Mouse (Mus musculus) midbrain, postnatal 0 days (tissue): ENCODE data around the gene Rbfox2. TPM values are rescaled to one million over a fixed set of nuclear protein-coding genes. Genes with fewer than 3 reads are reported as not detected.
"Not testable (repeated sequence)": the region's sequence is repeated elsewhere in the genome, so short reads cannot be mapped to it uniquely, and the experiment has no call there.

Experiments
- ATAC-seq: fragments of 200-750 bp; cut with Nextera tagmentation; 2 replicates; pipeline ENCODE4 v1.8.0; 2017; ENCODE audit warnings: moderate number of reproducible peaks, mild to moderate bottlenecking, moderate TSS enrichment, moderate library complexity; ENCODE audit not compliant: low FRiP score
- DNase-seq: peaks from one replicate; pipeline ENCODE4 v3.0.0-alpha.2; 2015; ENCODE audit warnings: low spot score
- H3K27ac ChIP-seq: fragments of 300-500 bp; sonication (generic); 2 replicates; pipeline ENCODE4 v1.5.1; 2014; ENCODE audit warnings: low read depth, mild to moderate bottlenecking, low read length, mixed read lengths
- H3K27me3 ChIP-seq: fragments of 300-500 bp; sonication (generic); 2 replicates; pipeline ENCODE4 v1.6.1; 2014; ENCODE audit warnings: low read length, control low read depth, mixed read lengths; ENCODE audit not compliant: insufficient read depth
- H3K36me3 ChIP-seq: fragments of 300-500 bp; sonication (generic); 2 replicates; pipeline ENCODE4 v1.6.1; 2014; ENCODE audit warnings: low read length, control low read depth, mixed read lengths; ENCODE audit not compliant: insufficient read depth
- H3K4me1 ChIP-seq: fragments of 300-500 bp; sonication (generic); 2 replicates; pipeline ENCODE4 v1.6.1; 2014; ENCODE audit warnings: mild to moderate bottlenecking, control low read depth, antibody characterized with exemption, low read length, mixed read lengths; ENCODE audit not compliant: insufficient read depth
- H3K4me2 ChIP-seq: fragments of 300-500 bp; sonication (generic); 2 replicates; pipeline ENCODE4 v1.6.1; 2014; ENCODE audit warnings: low read depth, mild to moderate bottlenecking, low read length, mixed read lengths; ENCODE audit not compliant: poor library complexity, severe bottlenecking
- H3K4me3 ChIP-seq: fragments of 300-500 bp; sonication (generic); 2 replicates; pipeline ENCODE4 v1.5.1; 2014; ENCODE audit warnings: low read depth, mild to moderate bottlenecking, low read length, moderate library complexity
- H3K9ac ChIP-seq: fragments of 300-500 bp; sonication (generic); replicated peaks from 2 replicates; pipeline ENCODE4 v1.6.1; 2014; ENCODE audit warnings: mild to moderate bottlenecking, low read length, moderate library complexity, mixed read lengths; ENCODE audit not compliant: poor library complexity, severe bottlenecking
- H3K9me3 ChIP-seq: fragments of 300-500 bp; sonication (generic); 2 replicates; pipeline ENCODE4 v1.6.1; 2016; ENCODE audit warnings: low read length, control low read depth
- CTCF ChIP-seq: IDR thresholded peaks from 2 replicates; pipeline ENCODE4 v1.5.1; 2016; ENCODE audit warnings: antibody characterized with exemption, mild to moderate bottlenecking
- WGBS: fragments of 180-500 bp; shearing (Covaris S2); extraction: QIAGEN DNeasy Blood & Tissue Kit; methylation state at CpG from one replicate; pipeline ENCODE4 v1.1.7; 2014; 5-methylcytosine and 5-hydroxymethylcytosine counted together
- polyA plus RNA-seq: library from polyadenylated mRNA; unstranded; fragments of >200 nt; fragmentation: Nextera tagmentation; extraction: Ambion mirVana; gene quantifications from 2 replicates; pipeline ENCODE4 v1.2.1, GENCODE M21; 2015
- total RNA-seq: library from RNA; depleted of rRNA; stranded (reverse); fragments of >200 nt; gene quantifications from 2 replicates; pipeline ENCODE4 v1.2.3, GENCODE M21; 2014

Rbfox2 gene
- total and polyA plus RNA-seq, 2 experiments from 2014 or later = 96.6 to 360 TPM

DNA sequence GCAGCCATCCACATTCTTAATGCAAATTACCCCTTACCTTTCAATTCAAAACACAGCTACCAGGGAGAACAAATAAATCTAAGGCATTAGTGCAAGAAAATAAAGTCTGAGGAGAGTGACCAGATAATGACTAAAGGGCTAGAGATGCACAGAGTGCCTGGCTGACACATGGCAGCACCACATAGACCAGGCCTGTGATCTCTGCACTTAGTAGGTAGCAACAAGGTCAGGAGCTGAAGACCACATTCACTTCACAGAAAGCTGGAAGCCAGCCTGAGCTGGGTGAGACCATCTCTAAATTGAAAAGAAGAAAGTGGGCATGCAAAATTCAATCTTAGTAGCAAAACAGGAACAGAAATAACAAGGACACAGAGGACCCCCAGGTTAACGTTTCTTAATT lies 30.5 kb downstream of the Rbfox2 start:
- Histone ChIP-seq H3K4me3 (no peak overlapping the region), H3K27me3 (no peaks in the 10 kb centered on the region), H3K4me1 (no peaks in the 10 kb centered on the region), H3K36me3 (no peaks in the 10 kb centered on the region), H3K9me3 (no peaks in the 10 kb centered on the region), H3K4me2 (no peak overlapping the region), H3K27ac (0 out of 2 replicates have a peak overlapping the region, but pooled peaks have one; percentile 3), H3K9ac (no peak overlapping the region)
- 71% methylated on average over 1 of the region's 1 CpGs for WGBS
- ATAC-seq (no peak), DNase-seq (no peak)
- TF ChIP-seq CTCF = no peak

DNA sequence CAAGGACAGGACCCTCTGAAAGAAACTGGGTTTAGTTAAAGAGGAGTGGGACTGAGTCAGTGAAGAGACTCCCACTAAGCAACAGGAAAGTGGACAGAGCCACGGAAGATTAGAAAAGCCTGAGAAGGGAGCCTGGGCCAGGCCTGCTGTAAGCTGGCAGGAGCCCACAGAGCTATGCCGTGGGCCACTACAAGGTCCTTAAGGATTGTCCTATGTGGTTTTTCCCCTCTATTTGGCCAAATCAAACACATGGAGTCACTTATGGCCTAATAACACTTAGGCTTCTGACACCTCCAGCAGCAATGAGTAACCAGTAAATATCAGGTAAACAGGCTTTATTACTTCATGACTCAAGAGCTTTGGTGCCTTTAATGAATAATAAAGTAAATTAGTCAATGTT lies 31.2 kb downstream of the Rbfox2 start:
- H3K36me3 ChIP-seq = no peaks in the 10 kb centered on the region
- no peaks in the 10 kb centered on the region for H3K4me1 ChIP-seq
- no peak overlapping the region for H3K4me2 ChIP-seq
- ATAC-seq (no peak), DNase-seq (no peak)
- WGBS = 93% methylated on average over 2 of the region's 2 CpGs
- H3K9ac ChIP-seq = no peak overlapping the region
- H3K27me3 ChIP-seq = no peaks in the 10 kb centered on the region
- no peak for TF ChIP-seq CTCF
- no peak overlapping the region for H3K27ac ChIP-seq
- no peak overlapping the region for H3K4me3 ChIP-seq
- no peaks in the 10 kb centered on the region for H3K9me3 ChIP-seq

DNA sequence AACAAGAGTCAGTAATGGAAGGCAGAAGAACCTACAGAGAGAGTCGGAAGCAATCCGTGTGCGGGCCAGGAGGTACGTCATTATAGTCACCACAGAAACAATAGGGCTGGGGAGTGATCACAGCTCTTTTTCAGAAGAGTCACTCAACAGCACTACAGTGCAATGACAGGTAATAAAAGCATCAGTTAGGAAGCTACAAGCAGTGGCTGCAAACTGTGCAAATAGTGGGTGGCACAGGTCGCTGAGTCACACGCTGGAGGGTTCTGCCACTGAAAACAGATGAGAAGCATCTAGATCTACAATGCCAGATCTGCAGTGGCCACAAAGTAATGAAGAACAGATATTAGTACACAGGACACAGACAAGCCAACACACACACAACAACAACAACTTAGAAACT lies 32.9 kb downstream of the Rbfox2 start:
- Histone ChIP-seq H3K27me3 (no peaks in the 10 kb centered on the region), H3K36me3 (no peaks in the 10 kb centered on the region), H3K9me3 (no peaks in the 10 kb centered on the region), H3K4me2 (no peak overlapping the region), H3K27ac (no peak overlapping the region), H3K9ac (no peak overlapping the region), H3K4me3 (no peak overlapping the region), H3K4me1 (no peaks in the 10 kb centered on the region)
- DNase-seq = no peak
- ATAC-seq = no peak
- WGBS = 88% methylated on average over 6 of the region's 6 CpGs
- no peak for TF ChIP-seq CTCF

DNA sequence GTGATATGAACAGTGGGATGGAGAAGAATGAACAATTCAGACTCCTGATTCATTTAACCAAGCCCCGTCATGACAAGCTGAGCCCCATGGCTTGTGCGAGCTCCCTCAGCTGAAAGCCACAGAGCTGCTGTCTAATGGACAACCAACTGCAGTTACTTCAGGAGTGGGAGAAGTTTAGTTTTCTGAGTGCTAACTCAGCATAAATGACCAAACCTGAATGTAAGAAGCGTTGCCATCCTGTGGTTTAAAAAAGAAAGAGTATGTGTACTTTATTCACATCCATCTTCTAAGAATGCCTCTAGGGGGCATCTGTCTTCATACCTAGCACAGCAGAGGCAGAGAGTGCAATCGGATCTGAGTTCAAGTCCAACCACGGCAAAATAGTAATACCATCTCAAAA lies 35.5 kb downstream of the Rbfox2 start:
- 91% methylated on average over 5 of the region's 5 CpGs for WGBS
- no peaks in the 10 kb centered on the region for H3K9me3 ChIP-seq
- H3K4me2 ChIP-seq = no peak overlapping the region
- H3K4me1 ChIP-seq = no peaks in the 10 kb centered on the region
- no peaks in the 10 kb centered on the region for H3K36me3 ChIP-seq
- DNase-seq (no peak), ATAC-seq (no peak)
- H3K27ac ChIP-seq = no peak overlapping the region
- H3K4me3 ChIP-seq = no peak overlapping the region
- H3K9ac ChIP-seq = no peak overlapping the region
- no peak; the same call in 1 of the 2 replicates for TF ChIP-seq CTCF
- H3K27me3 ChIP-seq = no peaks in the 10 kb centered on the region

- not testable (repeated sequence) for H3K27ac ChIP-seq, H3K27me3 ChIP-seq, H3K36me3 ChIP-seq, ATAC-seq, DNase-seq, H3K9ac ChIP-seq, H3K4me2 ChIP-seq, H3K4me1 ChIP-seq, H3K4me3 ChIP-seq, H3K9me3 ChIP-seq
- WGBS = 95% methylated on average over 1 of the region's 1 CpGs
These were observed 37.3 kb downstream of the Rbfox2 start for GRCm38 (mm10) chr15:77269496-77269895.

DNA sequence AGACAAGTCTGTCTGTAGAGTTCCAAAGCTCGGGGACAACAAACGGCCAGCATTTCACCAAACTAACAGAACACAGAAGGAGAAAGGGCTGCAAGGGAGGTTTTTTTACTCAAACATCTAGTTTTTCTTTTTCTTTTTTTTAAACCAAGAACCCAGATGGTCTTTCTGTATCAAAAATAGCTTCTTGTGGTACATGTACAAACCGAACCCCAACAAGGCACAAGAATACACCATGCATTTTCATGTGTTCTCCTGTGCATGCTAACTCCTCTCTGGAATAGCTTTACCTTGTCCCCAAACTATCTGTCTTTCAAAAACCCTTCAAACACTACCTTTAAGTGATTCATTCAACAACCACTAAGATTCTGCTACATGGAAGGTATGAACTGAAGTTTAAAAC lies 38.4 kb downstream of the Rbfox2 start:
- Histone ChIP-seq H3K4me1 (no peaks in the 10 kb centered on the region), H3K36me3 (no peaks in the 10 kb centered on the region), H3K4me3 (no peak overlapping the region), H3K9ac (no peak overlapping the region), H3K27me3 (no peaks in the 10 kb centered on the region), H3K9me3 (no peaks in the 10 kb centered on the region), H3K4me2 (no peak overlapping the region), H3K27ac (no peak overlapping the region)
- WGBS = 87% methylated on average over 3 of the region's 3 CpGs
- TF ChIP-seq CTCF = no peak
- no peak for DNase-seq
- no peak for ATAC-seq
